Mouse (Mus musculus) small intestine, adult 2 months (tissue): Measurements from ENCODE around the gene Pde4b.

Experiments
- CTCF ChIP-seq: fragments of 200-500 bp; IDR thresholded peaks from 2 replicates; pipeline ENCODE4 v1.5.1; 2012; ENCODE audit warnings: low read depth, mild to moderate bottlenecking, control low read depth, inconsistent platforms, low read length, moderate library complexity, mixed read lengths; ENCODE audit not compliant: insufficient replicate concordance, insufficient read length; ENCODE audit errors: extremely low read depth
- POLR2A ChIP-seq: fragments of 200-500 bp; IDR thresholded peaks from 2 replicates; pipeline ENCODE4 v1.6.1; 2012; ENCODE audit warnings: low read depth, mild to moderate bottlenecking, control low read depth, inconsistent platforms, low read length, moderate library complexity

DNA sequence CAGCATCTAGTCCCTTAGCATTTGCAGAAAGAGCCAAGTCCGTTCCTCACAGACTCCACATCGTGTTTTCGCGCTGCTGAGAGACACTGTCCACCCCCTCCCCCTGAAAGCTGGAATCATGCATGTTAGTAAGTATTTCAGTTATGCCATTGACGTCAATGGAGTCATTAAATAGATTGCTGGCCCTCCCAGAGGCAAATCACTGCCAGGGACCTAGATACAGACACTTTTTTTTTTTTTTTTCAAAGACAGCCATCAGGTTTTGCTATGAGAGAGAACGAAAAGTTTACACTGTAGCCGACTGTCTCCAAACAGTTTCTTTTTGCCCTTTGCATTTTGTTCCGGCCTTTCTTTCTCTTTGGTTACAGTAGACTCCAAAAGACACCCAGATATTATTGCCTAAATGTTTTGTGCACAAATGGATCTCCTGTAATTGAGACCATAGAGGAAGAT lies 423.6 kb downstream of the Pde4b start:
- no peak for TF ChIP-seq POLR2A
- TF ChIP-seq CTCF: no peak
